Mouse (Mus musculus) cortical plate, adult 2 months (tissue): Measurements from ENCODE around the gene Kcnt1.

ENCODE experiments used
- CTCF ChIP-seq: fragments of 200-500 bp; IDR thresholded peaks from 2 replicates; pipeline ENCODE4 v1.5.1; 2011; ENCODE audit warnings: mild to moderate bottlenecking, control low read depth, low read length; ENCODE audit not compliant: insufficient read depth; ENCODE audit errors: extremely low read depth
- POLR2A ChIP-seq: fragments of 200-500 bp; IDR thresholded peaks from 2 replicates; pipeline ENCODE4 v1.6.1; 2011; ENCODE audit warnings: mild to moderate bottlenecking, low read length, control low read depth; ENCODE audit not compliant: insufficient read depth; ENCODE audit errors: extremely low read depth

DNA sequence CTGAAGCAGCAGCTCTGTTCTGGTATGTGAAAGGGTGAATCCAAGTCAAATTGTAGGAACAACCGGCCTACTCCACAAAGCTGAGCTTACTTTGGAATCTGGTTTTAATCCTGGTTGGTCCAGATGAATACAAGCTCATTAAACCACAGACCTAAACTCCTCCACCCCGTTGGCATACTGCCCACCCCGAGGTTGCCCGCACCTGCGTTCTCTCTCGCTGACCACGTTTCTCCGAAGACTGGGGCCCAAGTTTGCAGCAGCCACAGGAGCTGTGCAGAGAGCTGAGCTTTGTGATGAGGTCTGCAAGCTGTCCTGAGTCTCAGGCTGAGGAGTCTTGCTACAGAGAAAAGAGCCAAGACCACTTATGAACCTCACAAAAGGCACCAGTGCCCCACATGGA lies 17.0 kb upstream of the Kcnt1 start:
- TF ChIP-seq CTCF: no peak
- TF ChIP-seq POLR2A: no peak
